Comparison of ENCODE assay signal across 8 mouse cellular contexts in genomic region chr5:139344687-139345363, GRCm38 (mm10). TPM values are rescaled to one million over a fixed set of nuclear protein-coding genes. Genes with fewer than 3 reads are reported as not detected.
A peak's percentile ranks its signal among the peaks of the same experiment; 100 is the strongest.
DNase-seq lines count a peak whose midpoint lies in the region; ATAC-seq and TF ChIP-seq lines count a peak whose summit lies in the region.

No protein-coding gene starts in this region.

- H3K4me3 ChIP-seq in hindbrain, embryonic 14.5 days (replicated peaks; ENCODE audit: low read length) = peak overlapping the region; percentile 90

- in situ Hi-C loops in Patski (cut with MboI; ENCODE audit: low pct_unique_long_range_greater_than_20kb) = loop anchor here (10.0 kb wide), 1 partner anchor 500 kb away; no protein-coding TSS in a partner anchor

- H3K9me3 ChIP-seq in hindbrain, embryonic 14.5 days (ENCODE audit: control insufficient read depth, low read length) = no peaks in the 10 kb centered on the region

- ATAC-seq in Patski = peak; percentile 78
- peak; percentile 93 for ATAC-seq in hindbrain, embryonic 14.5 days (ENCODE audit: low FRiP score)

- DNase-seq in Patski (ENCODE audit: low read depth, low spot score) = no peak
- DNase-seq in cerebellum, postnatal 14 days = peak; percentile 94 to 96
- DNase-seq in frontal cortex, postnatal 14 days (ENCODE audit: low spot score in 2 of 2) = peak; percentile 82 to 89
- DNase-seq in hindbrain, embryonic 14.5 days (ENCODE audit: low spot score) = peak; percentile 88
- DNase-seq in layer of hippocampus, postnatal 36 days = peak; percentile 90 to 91
- DNase-seq in lung, postnatal 4 days = peak; percentile 96 to 98
- peak; percentile 81 for DNase-seq in retina, postnatal 7 days (ENCODE audit: low read depth, low spot score)
- peak; percentile 81 for DNase-seq in urinary bladder, adult 2 months (ENCODE audit: low spot score)

- no peak for TF ChIP-seq CTCF in Patski (IDR thresholded peaks at IDR 0.05)

- no peaks in the 10 kb centered on the region for H3K27me3 ChIP-seq in Patski
- H3K27me3 ChIP-seq in hindbrain, embryonic 14.5 days (ENCODE audit: control insufficient read depth, insufficient read depth, low read length) = no peaks in the 10 kb centered on the region

- peaks cover 16% of the 10 kb centered on the region for H3K4me1 ChIP-seq in hindbrain, embryonic 14.5 days (replicated peaks; ENCODE audit: control insufficient read depth, insufficient read depth, low read length)

- under 1% methylated on average over 32 of the region's 33 CpGs for WGBS in hindbrain, embryonic 14.5 days

- H3K36me3 ChIP-seq in hindbrain, embryonic 14.5 days (replicated peaks; ENCODE audit: control insufficient read depth, insufficient read depth) = peaks cover 29% of the 10 kb centered on the region

- H3K9ac ChIP-seq in hindbrain, embryonic 14.5 days = peak overlapping the region; percentile 93

- peak overlapping the region; percentile 85 for H3K27ac ChIP-seq in hindbrain, embryonic 14.5 days

- POLR2A ChIA-PET in Patski (lab: Charles Lee) = interaction anchor here (0.7 to 2.0 kb wide), 5 partner anchors 9 to 386 kb away, joined by 3 to 5 read pairs (median 3); no protein-coding TSS in a partner anchor

- H3K4me2 ChIP-seq in hindbrain, embryonic 14.5 days (replicated peaks) = peak overlapping the region; percentile 71

- CTCF ChIA-PET in Patski (lab: Charles Lee) = interaction anchor here (0.7 to 5.0 kb wide), 5 partner anchors 9 to 93 kb away, joined by 3 to 35 read pairs (median 4); partner anchors contain the start of genes Cyp2w1 and Get4

RNA-seq across cellular contexts. Expression of gene Cox19, which starts 6.4 kb away (rescaled TPM):
- 66.1 TPM for polyA plus RNA-seq in Patski (2021)
- 110 and 113 TPM in 2 replicates for polyA plus RNA-seq in hindbrain, embryonic 14.5 days (2014; fragmentation: Nextera tagmentation; extraction: Ambion mirVana)
- 10 to 100 TPM; 68.6 to 76.3 TPM for total RNA-seq in layer of hippocampus, postnatal 36 days (2021)
- 45.3 and 52.4 TPM in 2 replicates for polyA plus RNA-seq in urinary bladder, adult 2 months (2012; rRNA removed)

RNA-seq across cellular contexts. Expression of gene Cyp2w1, which starts 7.6 kb away (rescaled TPM):
- not detected for polyA plus RNA-seq in Patski (2021)
- not detected in 2 replicates for polyA plus RNA-seq in hindbrain, embryonic 14.5 days (2014; fragmentation: Nextera tagmentation; extraction: Ambion mirVana)
- total RNA-seq in layer of hippocampus, postnatal 36 days (2021) = not detected
- not detected in 2 replicates for polyA plus RNA-seq in urinary bladder, adult 2 months (2012; rRNA removed)

RNA-seq across cellular contexts. Expression of gene Adap1, which starts 19.4 kb away (rescaled TPM):
- polyA plus RNA-seq in Patski (2021) = 5.0 TPM
- 78.6 and 89.9 TPM in 2 replicates for polyA plus RNA-seq in hindbrain, embryonic 14.5 days (2014; fragmentation: Nextera tagmentation; extraction: Ambion mirVana)
- total RNA-seq in layer of hippocampus, postnatal 36 days (2021) = 100 to 1,000 TPM; 179 to 185 TPM
- polyA plus RNA-seq in urinary bladder, adult 2 months (2012; rRNA removed) = 45.4 and 46.6 TPM in 2 replicates

RNA-seq across cellular contexts. Expression of gene Gpr146, which starts 32.7 kb away (rescaled TPM):
- 7.9 TPM for polyA plus RNA-seq in Patski (2021)
- polyA plus RNA-seq in hindbrain, embryonic 14.5 days (2014; fragmentation: Nextera tagmentation; extraction: Ambion mirVana) = 1.4 and 2.7 TPM in 2 replicates
- total RNA-seq in layer of hippocampus, postnatal 36 days (2021) = 10 to 100 TPM; 11.0 to 13.1 TPM
- 16.4 and 22.2 TPM in 2 replicates for polyA plus RNA-seq in urinary bladder, adult 2 months (2012; rRNA removed)
